Mouse (Mus musculus) thymus, adult 2 months (tissue): Measurements from ENCODE around the gene Srf. TPM values are rescaled to one million over a fixed set of nuclear protein-coding genes. Genes with fewer than 3 reads are reported as not detected.

Source experiments
- DNase-seq: peaks from one replicate; pipeline ENCODE4 v3.0.0; 2021
- H3K27ac ChIP-seq: fragments of 200-500 bp; 2 replicates; pipeline ENCODE4 v1.5.1; 2012; ENCODE audit warnings: low read length, control low read depth; ENCODE audit not compliant: control insufficient read depth, insufficient read depth
- H3K27me3 ChIP-seq: fragments of 200-500 bp; 2 replicates; pipeline ENCODE4 v1.6.1; 2012; ENCODE audit warnings: mild to moderate bottlenecking, low read length, moderate library complexity, mixed read lengths; ENCODE audit not compliant: control insufficient read depth, insufficient read depth
- H3K36me3 ChIP-seq: fragments of 200-500 bp; 2 replicates; pipeline ENCODE4 v1.6.1; 2012; ENCODE audit warnings: mild to moderate bottlenecking, low read length, moderate library complexity; ENCODE audit not compliant: control insufficient read depth, insufficient read depth
- H3K4me1 ChIP-seq: fragments of 200-500 bp; replicated peaks from 2 replicates; pipeline ENCODE4 v1.6.1; 2012; ENCODE audit warnings: low read length; ENCODE audit not compliant: control insufficient read depth, insufficient read depth
- H3K4me3 ChIP-seq: fragments of 200-500 bp; 2 replicates; pipeline ENCODE4 v1.5.1; 2012; ENCODE audit warnings: mild to moderate bottlenecking, low read length, control low read depth, moderate library complexity; ENCODE audit not compliant: control insufficient read depth, insufficient read depth
- CTCF ChIP-seq: fragments of 200-500 bp; IDR thresholded peaks from 2 replicates; pipeline ENCODE4 v1.5.1; 2012; ENCODE audit warnings: mild to moderate bottlenecking, control low read depth, low read length, moderate library complexity, borderline replicate concordance; ENCODE audit not compliant: control insufficient read depth, poor library complexity, insufficient read depth; ENCODE audit errors: extremely low read depth
- POLR2A ChIP-seq: fragments of 200-500 bp; IDR thresholded peaks from 2 replicates; pipeline ENCODE4 v1.6.1; 2012; ENCODE audit warnings: mild to moderate bottlenecking, low read length, control low read depth, moderate library complexity; ENCODE audit not compliant: control insufficient read depth, poor library complexity, insufficient read depth; ENCODE audit errors: extremely low read depth
- WGBS: fragments of 180-500 bp; shearing (Covaris S2); methylation state at CpG from one replicate; pipeline ENCODE4 v1.1.7; 2018; 5-methylcytosine and 5-hydroxymethylcytosine counted together
- polyA plus RNA-seq: library from polyadenylated mRNA; depleted of rRNA; stranded (reverse); fragments of >200 nt; gene quantifications from 2 replicates; pipeline ENCODE4 v1.2.3, GENCODE M21; 2012

Gene Srf
- polyA plus RNA-seq, 1 experiment = 297 TPM

DNA sequence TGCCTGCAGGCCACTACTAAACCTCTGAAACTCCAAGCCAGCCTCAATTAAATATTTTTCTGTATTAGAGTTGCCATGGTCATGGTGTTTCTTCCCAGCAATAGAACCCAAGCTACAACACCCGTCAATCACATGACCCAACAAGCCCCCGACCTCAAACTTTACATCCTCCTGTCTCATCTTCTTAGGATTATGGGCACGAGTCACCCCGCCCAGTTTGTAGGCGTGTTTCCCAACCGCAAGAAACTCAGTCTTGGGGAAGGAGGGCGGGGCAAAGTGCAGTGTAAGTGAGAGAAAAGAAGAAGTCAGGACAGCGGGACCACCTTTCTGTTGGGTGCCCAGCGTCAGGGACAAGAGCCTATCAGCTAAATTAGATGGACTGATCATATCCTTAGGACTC is 32.2 kb upstream of the Srf start:
- H3K4me3 ChIP-seq = no peak overlapping the region
- no peaks in the 10 kb centered on the region for H3K27me3 ChIP-seq
- no peak for TF ChIP-seq CTCF
- TF ChIP-seq POLR2A = no peak
- H3K36me3 ChIP-seq = no peaks in the 10 kb centered on the region
- H3K27ac ChIP-seq = no peak overlapping the region
- H3K4me1 ChIP-seq = peaks cover 8% of the 10 kb centered on the region
- DNase-seq = peak; percentile 13
- 19% methylated on average over 9 of the region's 9 CpGs for WGBS

DNA sequence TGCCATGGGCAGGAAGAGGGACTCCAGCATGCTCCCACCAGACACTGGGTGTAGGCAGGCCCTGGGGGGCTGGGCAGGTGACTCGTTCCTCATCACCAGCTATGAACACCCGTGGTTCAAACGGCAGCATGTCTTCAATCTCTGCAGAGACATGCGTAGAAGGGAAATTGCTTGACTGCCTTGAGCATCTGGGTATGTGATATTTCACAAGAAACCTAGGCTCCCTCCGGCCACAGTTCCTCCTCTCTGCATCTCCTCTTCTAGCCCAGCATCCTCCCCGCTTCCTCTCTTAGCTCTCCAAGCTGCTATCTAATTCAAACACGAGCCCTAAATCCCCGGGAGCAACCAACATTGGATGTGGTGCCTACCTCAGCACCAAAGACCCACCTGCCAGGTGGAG is 30.4 kb upstream of the Srf start:
- H3K4me3 ChIP-seq = no peak overlapping the region
- peaks cover 8% of the 10 kb centered on the region for H3K4me1 ChIP-seq
- 85% methylated on average over 8 of the region's 8 CpGs for WGBS
- H3K36me3 ChIP-seq = no peaks in the 10 kb centered on the region
- DNase-seq = no peak
- H3K27me3 ChIP-seq = no peaks in the 10 kb centered on the region
- no peak overlapping the region for H3K27ac ChIP-seq
- TF ChIP-seq CTCF (no peak), POLR2A (no peak)

DNA sequence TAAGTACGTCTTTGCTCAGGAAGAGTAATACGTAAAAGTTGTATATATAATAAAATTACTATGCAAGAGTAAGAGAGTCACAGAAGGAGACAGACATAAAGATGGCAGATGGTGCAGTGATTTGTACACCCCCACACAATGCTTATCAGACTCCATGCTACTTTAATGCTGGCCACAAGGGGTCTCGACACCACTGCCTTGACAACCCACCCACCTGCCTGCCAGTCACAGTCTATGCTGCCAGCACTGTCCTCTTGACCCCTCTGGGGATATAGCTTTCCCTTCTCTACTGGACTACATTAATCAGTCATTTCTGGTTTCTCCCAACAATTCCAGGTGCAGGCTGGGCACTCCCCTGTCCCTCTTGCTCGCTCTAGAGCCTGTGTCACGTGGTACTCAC is 22.7 kb upstream of the Srf start:
- 90% methylated on average over 5 of the region's 5 CpGs for WGBS
- no peak for DNase-seq
- TF ChIP-seq POLR2A (no peak), CTCF (no peak)
- Histone ChIP-seq H3K4me1 (no peaks in the 10 kb centered on the region), H3K27me3 (no peaks in the 10 kb centered on the region), H3K4me3 (no peak overlapping the region), H3K36me3 (no peaks in the 10 kb centered on the region), H3K27ac (no peak overlapping the region)

DNA sequence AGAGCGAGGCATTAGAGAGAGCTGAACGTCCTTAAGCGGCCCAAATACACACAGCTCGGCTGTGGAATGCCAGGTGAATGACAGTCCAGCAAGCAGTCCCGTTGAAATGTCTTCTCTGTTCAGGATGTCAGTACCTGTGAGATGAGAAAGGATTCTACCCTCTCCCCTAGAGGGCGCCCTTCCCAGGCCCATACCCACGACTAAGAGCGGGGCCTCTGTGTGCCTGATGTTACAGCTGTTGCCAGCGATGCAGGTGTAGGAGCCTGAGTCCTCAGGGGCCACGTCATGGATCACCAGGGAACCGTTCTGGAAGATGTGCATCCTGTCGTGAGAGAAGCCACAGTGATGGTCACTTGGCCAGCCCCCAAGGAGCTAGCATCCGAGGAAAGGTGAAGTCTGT is 20.1 kb upstream of the Srf start:
- TF ChIP-seq POLR2A = no peak
- TF ChIP-seq CTCF = peak; percentile 56; the same call in 1 of the 2 replicates
- H3K27me3 ChIP-seq = no peaks in the 10 kb centered on the region
- no peaks in the 10 kb centered on the region for H3K4me1 ChIP-seq
- 80% methylated on average over 13 of the region's 13 CpGs for WGBS
- DNase-seq = peak; percentile 53
- no peaks in the 10 kb centered on the region for H3K36me3 ChIP-seq
- H3K27ac ChIP-seq = no peak overlapping the region
- no peak overlapping the region for H3K4me3 ChIP-seq

DNA sequence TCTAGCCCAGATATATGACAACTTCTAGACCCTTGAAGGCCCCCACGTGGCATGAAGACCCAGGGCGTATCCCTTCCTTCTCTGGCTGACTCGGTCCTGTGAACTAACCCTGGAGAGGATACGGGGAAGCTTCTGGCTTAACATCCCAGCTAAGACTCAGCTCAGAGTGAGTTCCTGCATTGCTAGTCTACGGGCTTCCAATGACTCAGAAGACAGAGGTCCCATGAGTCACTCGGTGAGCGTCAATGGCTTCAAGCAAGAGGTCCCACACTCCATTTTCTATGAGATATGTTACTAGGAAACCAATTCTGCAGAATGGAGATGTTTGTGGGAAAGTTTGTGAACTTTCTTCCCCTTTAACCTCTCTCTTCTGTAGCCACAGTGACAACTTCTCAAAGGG is 18.6 kb upstream of the Srf start:
- H3K27me3 ChIP-seq = no peaks in the 10 kb centered on the region
- no peak for TF ChIP-seq CTCF
- no peak for TF ChIP-seq POLR2A
- H3K4me1 ChIP-seq = no peaks in the 10 kb centered on the region
- no peak for DNase-seq
- 96% methylated on average over 7 of the region's 7 CpGs for WGBS
- H3K27ac ChIP-seq = no peak overlapping the region
- no peaks in the 10 kb centered on the region for H3K36me3 ChIP-seq
- H3K4me3 ChIP-seq = no peak overlapping the region

DNA sequence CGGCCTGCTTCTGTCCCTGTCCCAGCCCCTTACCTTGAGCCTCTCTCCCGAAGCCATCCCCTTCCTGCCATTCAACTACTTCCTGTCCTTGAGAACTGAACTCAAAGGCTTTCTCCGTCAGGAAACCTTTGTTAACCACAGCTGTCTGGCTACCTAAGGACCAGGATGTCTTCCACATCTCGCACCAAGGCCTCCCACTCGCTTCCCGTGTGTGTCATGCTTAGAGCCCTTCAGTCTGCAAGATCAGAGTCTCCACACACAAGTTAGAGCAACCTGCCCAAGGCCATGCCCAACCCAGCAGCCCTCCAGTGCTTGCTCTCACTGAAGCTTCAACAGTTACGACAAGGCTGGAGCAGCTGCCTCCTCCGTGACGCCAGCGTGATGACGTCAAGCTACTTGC is 15.0 kb upstream of the Srf start:
- Histone ChIP-seq H3K27me3 (no peaks in the 10 kb centered on the region), H3K36me3 (no peaks in the 10 kb centered on the region), H3K4me3 (no peak overlapping the region), H3K27ac (no peak overlapping the region), H3K4me1 (no peaks in the 10 kb centered on the region)
- WGBS = 84% methylated on average over 11 of the region's 11 CpGs
- TF ChIP-seq POLR2A (0 out of 2 replicates have a peak, but pooled peaks have one; percentile 21), CTCF (no peak)
- DNase-seq = no peak

DNA sequence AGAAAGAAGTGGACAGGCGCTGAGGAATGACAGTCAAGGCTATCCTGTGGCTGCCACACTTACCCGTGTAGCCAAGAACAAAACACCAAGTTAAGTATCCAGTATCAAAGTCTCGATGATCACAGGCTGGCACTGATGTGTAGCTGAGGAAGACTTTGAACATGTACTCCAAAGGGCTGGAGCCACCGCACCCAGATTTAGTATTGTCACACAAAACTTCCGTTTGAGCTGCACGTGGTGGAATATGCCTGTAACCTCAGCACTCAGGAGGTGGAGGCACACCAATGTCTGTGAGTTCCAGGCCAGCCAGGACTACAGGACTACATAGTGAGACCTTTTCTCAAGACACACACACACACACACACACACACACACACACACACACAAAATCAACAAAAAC is 3.2 kb upstream of the Srf start:
- peaks cover 14% of the 10 kb centered on the region for H3K4me1 ChIP-seq
- no peaks in the 10 kb centered on the region for H3K27me3 ChIP-seq
- WGBS = 86% methylated on average over 6 of the region's 6 CpGs
- no peaks in the 10 kb centered on the region for H3K36me3 ChIP-seq
- no peak for DNase-seq
- no peak overlapping the region for H3K4me3 ChIP-seq
- TF ChIP-seq CTCF = no peak
- TF ChIP-seq POLR2A = no peak
- H3K27ac ChIP-seq = no peak overlapping the region
